Mouse (Mus musculus) adrenal gland, postnatal 10 days (tissue): ENCODE results near the gene Gm20696. TPM values are rescaled to one million over a fixed set of nuclear protein-coding genes. Genes with fewer than 3 reads are reported as not detected.

Source experiments
- DNase-seq: peaks from one replicate; pipeline ENCODE4 v3.0.0; 2021; ENCODE audit warnings: mixed read lengths
- total RNA-seq, 2 experiments: library from RNA; stranded (reverse); gene quantifications; 2 replicates each; pipeline ENCODE4 v1.2.3; 2021

Gene Gm20696
- total RNA-seq, 2 experiments from 2014 or later, result 2.4 to 6.6 TPM

DNA sequence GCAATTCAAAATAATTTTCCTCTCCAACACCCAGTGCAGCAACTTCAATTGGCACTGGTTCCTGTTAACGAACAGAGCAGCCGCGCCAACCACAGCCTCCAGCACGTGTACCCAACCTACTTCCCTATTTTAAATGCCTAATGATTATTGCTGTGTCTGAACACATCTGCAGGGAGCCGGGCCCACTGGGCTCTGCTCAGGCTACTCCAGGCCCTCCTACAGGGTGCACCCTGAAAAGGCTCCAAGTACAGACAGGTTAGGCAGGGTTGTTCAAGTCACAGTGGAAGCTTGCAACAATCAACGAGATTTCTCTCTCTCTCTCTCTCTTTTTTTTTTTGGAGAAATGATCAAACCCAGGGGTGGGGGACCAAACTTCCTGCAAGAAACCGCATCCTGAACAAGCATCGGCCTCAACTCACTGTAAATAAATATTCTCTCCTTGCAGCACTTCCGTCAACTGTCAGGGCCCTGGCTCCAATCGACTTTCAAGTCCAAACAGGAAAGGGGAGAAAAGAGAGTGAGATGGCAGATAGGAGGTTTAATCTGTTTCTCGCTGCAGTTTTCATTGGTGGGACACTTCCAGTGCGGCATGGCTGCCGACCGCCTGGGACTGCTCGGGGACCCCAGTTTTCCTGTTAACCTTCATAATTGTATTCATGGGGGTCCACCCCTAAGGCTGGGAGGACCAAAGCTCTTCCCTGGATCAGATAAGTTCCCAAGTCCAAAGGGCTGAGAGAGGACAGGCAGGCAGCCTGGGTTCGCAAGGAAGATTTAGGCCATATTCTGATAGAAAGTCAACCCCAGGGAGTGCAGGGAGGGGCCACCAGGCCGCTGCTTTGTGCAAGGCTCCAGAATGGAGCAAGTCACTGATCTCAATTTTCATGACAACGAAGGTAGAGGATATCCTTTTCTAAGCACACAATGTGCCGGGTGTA, 277.6 kb downstream of the Gm20696 start:
- DNase-seq, result no peak

DNA sequence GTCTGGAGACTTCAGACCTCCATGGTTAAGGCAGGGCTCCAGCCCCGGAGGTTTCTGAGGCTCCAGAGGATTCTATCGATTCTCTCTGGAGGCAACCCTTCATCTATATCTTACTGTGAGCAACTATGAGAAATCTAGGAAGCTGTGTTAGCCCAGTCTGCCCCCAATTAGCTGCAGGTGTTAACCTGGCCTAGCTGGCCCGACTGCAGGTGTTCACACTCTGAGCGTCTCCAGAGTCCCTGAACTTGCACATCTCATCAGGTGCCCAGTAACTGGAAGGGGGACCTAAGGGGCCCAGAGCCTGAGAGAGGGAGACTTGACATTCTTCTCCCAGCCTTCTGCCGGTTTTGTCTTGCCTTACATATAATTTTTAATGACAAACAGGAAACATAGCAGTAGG, 278.6 kb downstream of the Gm20696 start:
- DNase-seq, result no peak

DNA sequence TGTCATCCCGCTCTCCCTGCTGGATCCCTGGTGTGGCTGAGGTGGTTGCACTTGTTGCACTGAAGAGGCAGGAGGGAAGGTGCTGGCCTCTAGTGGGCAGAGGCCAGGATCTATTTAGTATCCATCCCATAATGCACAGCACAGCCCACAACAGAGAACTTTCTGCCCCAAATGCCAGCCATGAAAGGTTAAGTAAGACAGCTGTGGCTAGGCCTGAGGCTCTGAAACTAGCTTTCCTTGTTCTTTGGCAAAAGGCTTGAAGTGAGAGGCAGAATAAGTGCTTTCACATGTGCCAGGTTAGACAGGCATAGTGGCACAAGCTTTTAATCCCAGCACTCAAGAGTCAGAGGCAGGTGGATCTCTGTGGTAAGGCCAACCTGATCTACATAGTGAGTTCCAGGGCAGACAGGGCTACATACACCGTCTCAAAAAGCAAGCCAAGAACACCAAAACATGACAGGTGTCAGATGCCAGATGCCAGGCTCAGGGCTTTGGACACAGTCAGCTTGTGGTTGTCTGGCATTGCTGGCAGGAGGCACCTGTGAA, 281.5 kb downstream of the Gm20696 start:
- DNase-seq, result peak; percentile 44

- no peak for DNase-seq
Observed at GRCm38 (mm10) chr6:99383846-99384472, 282.6 kb downstream of the Gm20696 start.

- DNase-seq, result no peak
Observed at GRCm38 (mm10) chr6:99380146-99380545, 286.5 kb downstream of the Gm20696 start.

- peak; percentile 32 for DNase-seq
Observed at GRCm38 (mm10) chr6:99378997-99379710, 287.4 kb downstream of the Gm20696 start.

GRCm38 (mm10) chr6:99377716-99378115, 288.9 kb downstream of the Gm20696 start:
- no peak for DNase-seq

GRCm38 (mm10) chr6:99377131-99377530, 289.5 kb downstream of the Gm20696 start:
- no peak for DNase-seq

- no peak for DNase-seq
Observed at GRCm38 (mm10) chr6:99376721-99377120, 289.9 kb downstream of the Gm20696 start.

DNA sequence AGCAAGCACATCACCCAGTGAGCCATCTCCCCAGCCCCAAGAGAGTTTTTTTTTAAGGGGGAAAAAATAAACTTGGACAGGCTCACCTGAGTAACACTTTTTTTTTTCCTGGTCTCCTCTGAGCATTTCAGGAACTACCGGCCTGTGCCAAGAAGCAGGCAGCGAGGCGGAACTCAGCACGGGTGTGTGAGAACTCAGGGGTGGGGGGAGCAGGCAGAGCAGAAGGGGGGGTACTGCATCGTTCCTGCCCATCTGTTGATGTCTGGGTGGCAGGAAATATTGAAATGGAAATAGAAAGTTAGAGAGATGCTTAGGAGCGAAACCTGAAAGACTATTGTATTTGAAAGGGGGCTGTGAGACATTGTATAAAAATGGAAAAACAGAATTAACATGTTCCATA, 290.7 kb downstream of the Gm20696 start:
- no peak for DNase-seq

GRCm38 (mm10) chr6:99375376-99375775, 291.2 kb downstream of the Gm20696 start:
- DNase-seq, result no peak

DNA sequence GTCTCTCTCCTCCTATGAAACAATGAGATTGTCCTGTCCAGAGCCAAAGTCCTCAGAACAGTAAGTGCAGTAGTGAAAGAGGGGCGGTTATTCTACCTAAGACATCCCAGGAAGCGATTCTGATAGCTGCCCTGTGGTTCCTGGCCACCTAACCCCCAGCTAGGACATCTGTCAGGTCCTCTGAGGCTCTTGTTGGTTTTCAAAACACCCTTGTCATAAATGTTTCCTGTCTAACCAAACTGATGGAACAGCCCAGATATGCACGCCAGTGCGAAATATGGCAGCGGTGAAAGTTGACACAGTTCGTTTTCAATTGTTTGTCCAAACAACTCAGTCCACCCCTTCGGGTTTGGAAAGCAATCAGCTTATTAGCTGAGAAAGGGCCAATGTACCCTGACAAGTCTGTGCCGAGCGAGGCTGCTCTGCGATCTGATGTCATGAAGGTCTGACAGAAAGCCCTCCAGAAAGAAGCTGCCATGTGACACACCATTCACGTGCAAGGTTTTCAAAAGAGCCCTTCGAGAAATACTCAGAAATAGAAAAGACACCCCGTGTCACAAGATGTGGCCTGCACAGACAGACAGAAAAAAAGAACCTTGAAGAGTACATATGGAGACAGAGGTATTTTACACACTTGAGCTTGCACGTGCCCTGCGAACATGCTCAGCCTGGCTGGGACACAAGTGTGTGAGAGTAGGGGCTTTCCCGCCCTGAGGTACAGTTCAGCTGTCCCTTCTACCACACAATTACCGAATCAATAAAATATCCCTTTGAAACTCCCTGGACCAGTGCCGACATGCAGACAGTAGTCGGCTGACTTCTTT, 291.9 kb downstream of the Gm20696 start:
- no peak for DNase-seq

DNA sequence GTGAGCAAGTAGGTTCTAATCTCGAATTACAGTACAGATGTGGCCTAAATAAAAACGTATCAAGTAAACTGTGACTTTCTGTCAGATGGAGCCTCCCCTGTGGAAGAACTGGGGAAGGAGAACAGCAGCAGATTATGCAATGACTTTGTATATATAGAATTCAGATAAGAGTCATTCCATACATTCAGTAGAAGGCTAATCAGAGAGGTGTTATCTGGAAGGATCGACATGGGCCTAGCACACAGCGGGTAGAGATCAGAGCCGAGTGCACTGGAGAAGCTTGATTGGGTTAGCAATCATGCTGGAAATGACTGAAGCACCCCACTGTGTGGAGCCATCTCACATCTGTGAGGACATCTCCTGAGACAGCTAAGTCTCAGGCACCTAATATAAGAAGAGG, 294.2 kb downstream of the Gm20696 start:
- no peak for DNase-seq

GRCm38 (mm10) chr6:99372016-99372415, 294.6 kb downstream of the Gm20696 start:
- DNase-seq, result no peak

DNA sequence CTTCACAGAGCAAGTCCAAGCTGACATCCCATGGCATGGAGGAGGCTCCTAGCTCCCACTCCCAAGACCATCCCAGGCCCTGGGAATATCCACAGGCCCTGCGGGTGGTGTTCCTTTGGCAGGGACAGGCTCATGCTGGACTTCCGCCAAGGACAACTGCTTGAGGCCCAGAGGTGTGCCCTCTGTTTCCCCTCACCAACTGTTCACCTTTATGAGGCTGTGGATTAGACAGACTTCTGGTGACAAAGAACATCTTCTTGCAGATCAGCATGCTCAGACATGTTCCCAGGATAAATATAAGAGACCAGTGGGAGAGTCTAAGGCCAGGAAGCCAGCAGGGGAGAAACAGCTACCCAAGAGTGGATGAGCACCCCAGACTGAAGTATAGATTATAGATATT, 296.7 kb downstream of the Gm20696 start:
- DNase-seq, result no peak

DNA sequence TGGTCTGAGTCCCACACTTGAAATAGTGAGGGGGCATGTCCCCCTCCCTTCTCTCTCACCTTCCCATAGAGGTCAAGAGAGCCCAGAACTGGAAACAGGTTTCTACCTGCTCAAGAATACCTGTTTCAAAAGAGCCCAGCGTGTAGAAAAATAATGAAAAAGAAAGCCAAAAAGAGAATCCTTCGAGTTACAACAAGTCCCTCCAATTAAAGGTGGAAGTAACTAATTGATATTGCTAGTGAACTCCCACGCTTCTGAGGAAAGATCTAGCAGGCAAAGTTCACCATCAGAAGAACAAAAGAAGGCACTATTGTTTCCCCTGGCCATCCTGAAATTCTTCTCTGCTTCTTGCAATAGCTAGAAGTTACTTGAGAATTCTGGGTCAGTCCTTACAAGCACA, 297.4 kb downstream of the Gm20696 start:
- no peak for DNase-seq

- DNase-seq, result no peak
Observed at GRCm38 (mm10) chr6:99368118-99368753, 298.4 kb downstream of the Gm20696 start.

DNA sequence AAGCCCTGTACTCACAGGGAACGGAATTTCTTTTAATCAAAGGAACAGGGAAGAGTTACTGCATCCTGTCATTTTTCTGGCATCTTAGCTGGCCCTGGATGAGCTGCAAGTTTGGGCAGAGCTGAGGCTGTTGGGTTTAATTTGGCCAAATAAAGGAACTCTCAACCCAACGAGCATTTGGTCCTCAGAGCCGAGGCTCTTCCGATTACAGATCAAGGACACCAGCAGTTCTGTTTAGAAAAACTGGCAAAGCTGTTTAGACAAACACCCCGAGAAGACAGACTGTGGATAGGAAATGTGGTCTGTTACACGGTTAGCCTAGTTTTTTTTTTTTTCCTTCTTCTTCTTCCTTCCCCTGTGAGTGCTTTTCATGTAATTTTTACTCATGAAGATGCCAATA, 302.1 kb downstream of the Gm20696 start:
- DNase-seq, result no peak

GRCm38 (mm10) chr6:99360581-99360980, 306.0 kb downstream of the Gm20696 start:
- no peak for DNase-seq

- no peak for DNase-seq
Observed at GRCm38 (mm10) chr6:99359765-99360499, 306.7 kb downstream of the Gm20696 start.
